Mouse (Mus musculus): Measurements from ENCODE around the gene Psg19. TPM values are rescaled to one million over a fixed set of nuclear protein-coding genes. Genes with fewer than 3 reads are reported as not detected.

Gene Psg19
- polyA plus RNA-seq, 3 experiments from 2014 or later = not detected

Other genes starting within 250 kb of the Psg19 start
- not detected for gene Psg27, start 231.2 kb downstream of the Psg19 start, polyA plus RNA-seq (2017; shearing (Covaris generic))
- not detected for gene Psg23, start 182.0 kb downstream of the Psg19 start, polyA plus RNA-seq (2017; shearing (Covaris generic))
- gene Psg21, start 141.8 kb downstream of the Psg19 start, polyA plus RNA-seq (2017; shearing (Covaris generic)) = not detected
- gene Psg20, start 112.3 kb downstream of the Psg19 start, polyA plus RNA-seq (2017; shearing (Covaris generic)) = not detected
- gene Psg22, start 80.4 kb downstream of the Psg19 start, polyA plus RNA-seq (2017; shearing (Covaris generic)) = not detected
- gene Psg17, start 23.1 kb upstream of the Psg19 start, polyA plus RNA-seq (2017; shearing (Covaris generic)) = not detected
- under 1 TPM; 0.57 to 0.67 (median 0.58) TPM for gene Mill2, start 41.4 kb upstream of the Psg19 start, polyA plus RNA-seq (2017; shearing (Covaris generic))
- gene Pglyrp1, start 72.8 kb upstream of the Psg19 start, polyA plus RNA-seq (2017; shearing (Covaris generic)) = 100 to 1,000 TPM; 200 to 462 (median 264) TPM
- 1 to 10 TPM; 5.8 to 8.6 (median 6.7) TPM for gene Ccdc61, start 111.9 kb upstream of the Psg19 start, polyA plus RNA-seq (2017; shearing (Covaris generic))
- under 1 TPM in 1 of 3 experiments, not detected in 2; 0.05 TPM for gene Nova2, start 127.4 kb upstream of the Psg19 start, polyA plus RNA-seq (2017; shearing (Covaris generic))
- gene Nanos2, start 188.9 kb upstream of the Psg19 start, polyA plus RNA-seq (2017; shearing (Covaris generic)) = not detected
- gene Mypop, start 192.7 kb upstream of the Psg19 start, polyA plus RNA-seq (2017; shearing (Covaris generic)) = 1 to 10 TPM; 2.1 to 2.7 (median 2.6) TPM
- gene Irf2bp1, start 205.5 kb upstream of the Psg19 start, polyA plus RNA-seq (2017; shearing (Covaris generic)) = 1 to 10 TPM; 1.1 to 2.6 (median 1.9) TPM
- gene Foxa3, start 225.0 kb upstream of the Psg19 start, polyA plus RNA-seq (2017; shearing (Covaris generic)) = not detected
- 10 to 100 TPM in 1 of 3 experiments, 1 to 10 TPM in 2; 8.2 to 12.2 (median 9.2) TPM for gene Sympk, start 225.9 kb upstream of the Psg19 start, polyA plus RNA-seq (2017; shearing (Covaris generic))

All from inflammation-experienced regulatory T-cells, adult 6 months (primary cell).